Mouse (Mus musculus) right cerebral cortex, adult 2 months (tissue): Measurements from ENCODE around the gene Olfr576.

Source experiments
- DNase-seq, 2 experiments: peaks; one replicate each; pipeline ENCODE4 v3.0.0; 2021 to 2022; ENCODE audit warnings: low spot score in 2 of 2

Gene Olfr576

DNA sequence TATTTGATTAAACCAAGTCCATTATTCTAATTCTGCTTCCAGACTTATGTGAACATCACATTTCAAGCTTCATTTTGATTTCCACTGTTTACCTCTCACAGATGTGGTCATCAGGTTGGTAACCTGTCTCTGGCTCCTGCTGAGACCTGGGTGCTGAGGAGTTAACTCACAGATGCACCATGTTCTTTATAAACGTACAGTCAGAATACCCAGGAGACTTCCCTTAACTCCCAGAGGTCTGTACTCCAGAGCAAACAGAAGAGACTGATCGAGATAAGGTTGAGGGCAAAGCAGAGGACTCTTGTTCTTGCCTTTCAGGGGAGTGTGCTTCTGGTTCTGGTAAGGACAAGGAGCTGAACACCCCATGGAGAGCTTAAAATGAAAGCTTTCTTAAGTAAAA, at the start of gene Olfr576:
Gene Olfr576 (plus strand): TSS at position 301 of the 400 bp plus-strand sequence.
- no peak for DNase-seq

DNA sequence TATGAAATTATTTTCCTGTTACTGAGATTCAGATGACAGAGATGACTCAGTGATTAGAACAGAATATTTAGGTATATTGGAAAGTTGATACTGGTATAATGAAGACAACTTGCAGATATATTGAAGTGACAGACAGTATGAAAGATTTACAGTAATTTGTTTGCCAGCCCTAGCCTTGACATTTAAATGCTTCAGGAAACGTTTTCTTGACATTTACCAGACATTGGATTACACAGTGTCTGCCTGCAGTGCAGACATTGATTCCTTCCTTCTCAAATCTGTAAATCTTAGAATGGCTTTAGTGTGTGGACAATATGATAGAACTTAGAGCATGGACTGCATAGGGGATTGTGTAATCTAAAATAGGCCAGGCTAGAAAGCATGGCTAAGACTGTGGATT, 47.2 kb upstream of the Olfr576 start:
- no peak for DNase-seq

- no peak for DNase-seq
Observed at GRCm38 (mm10) chr7:102916405-102916804, 46.1 kb upstream of the Olfr576 start.

- DNase-seq: no peak
Observed at GRCm38 (mm10) chr7:102917032-102917875, 45.2 kb upstream of the Olfr576 start, which contains the start of gene Olfr571. Olfr571 (minus strand) TSS chr7:102917536.

GRCm38 (mm10) chr7:102919632-102920031, 42.8 kb upstream of the Olfr576 start:
- DNase-seq: peak in 1 of 2 experiments; percentile 37

DNA sequence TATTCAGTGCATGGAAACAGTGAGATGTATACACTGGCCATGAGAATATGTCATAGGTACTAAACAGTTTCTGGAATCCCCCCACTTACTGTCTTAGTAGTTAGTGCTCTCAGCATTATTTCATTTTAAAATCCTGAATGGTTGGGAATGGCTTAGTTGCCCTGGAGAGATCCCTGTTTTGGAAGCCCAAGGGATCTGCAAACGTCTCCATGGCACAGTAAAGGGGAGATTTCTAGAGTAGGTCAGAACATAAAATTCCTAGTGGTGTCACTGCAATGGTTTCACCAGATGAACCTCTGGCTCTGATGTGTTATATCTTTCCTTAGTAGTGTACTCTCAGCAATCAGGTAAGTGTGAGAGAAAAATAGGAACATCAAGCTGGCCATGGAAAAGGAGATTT, 38.4 kb upstream of the Olfr576 start, which contains the start of gene Olfr572:
Gene Olfr572 (plus strand): TSS at position 301 of the 400 bp plus-strand sequence.
- DNase-seq: no peak

DNA sequence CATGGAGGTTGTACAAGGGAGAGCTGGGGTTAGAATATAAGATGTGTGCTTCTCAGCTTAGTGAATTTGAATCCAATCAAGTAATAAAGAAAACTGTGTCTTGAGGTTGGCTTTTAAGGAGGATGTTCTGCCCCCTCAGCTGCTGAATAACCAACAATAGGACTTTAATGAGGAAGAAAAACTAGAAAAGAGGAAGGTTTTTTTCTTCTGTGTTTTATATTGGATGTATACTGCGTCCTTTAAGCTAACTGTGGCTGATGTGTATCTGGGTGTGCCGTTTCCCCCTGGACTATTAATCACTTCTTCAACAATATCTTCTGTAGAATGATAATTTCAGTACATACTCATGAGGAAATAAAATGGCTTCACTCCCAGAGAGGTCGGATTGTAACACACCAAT, 35.4 kb upstream of the Olfr576 start:
- no peak for DNase-seq

DNA sequence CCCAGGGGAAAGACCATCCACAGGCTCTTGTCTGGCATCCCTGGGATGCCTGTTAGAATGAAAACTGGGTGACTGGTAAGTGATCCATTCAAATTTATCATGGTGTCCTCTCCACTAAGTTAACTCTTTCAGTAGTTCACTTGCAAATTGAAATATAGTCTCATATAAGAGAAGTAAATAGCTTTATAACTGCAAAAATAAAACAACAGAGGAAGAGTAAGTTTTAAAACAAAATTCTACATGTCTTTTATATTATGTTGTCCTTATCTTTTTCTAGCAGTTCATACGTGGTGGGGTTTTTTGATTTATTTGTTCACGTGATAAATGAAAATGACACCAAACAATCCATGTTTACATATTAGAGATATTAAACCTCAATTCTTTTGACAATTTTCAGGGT, 20.0 kb upstream of the Olfr576 start, which contains the start of gene Olfr573-ps1:
Gene Olfr573-ps1 (minus strand): TSS at position 101 of the 400 bp plus-strand sequence.
- no peak for DNase-seq

- DNase-seq: no peak
Observed at GRCm38 (mm10) chr7:102943417-102943816, 19.0 kb upstream of the Olfr576 start.

GRCm38 (mm10) chr7:102948167-102948566, 14.3 kb upstream of the Olfr576 start, which contains the start of gene Olfr574:
Olfr574 (plus strand) TSS chr7:102948467.
- no peak for DNase-seq

- DNase-seq: no peak
Observed at GRCm38 (mm10) chr7:102950732-102951131, 11.7 kb upstream of the Olfr576 start.

GRCm38 (mm10) chr7:102958137-102958536, 4.3 kb upstream of the Olfr576 start:
- no peak for DNase-seq

GRCm38 (mm10) chr7:102958593-102958992, 3.9 kb upstream of the Olfr576 start, which contains the start of gene Olfr575:
Olfr575 (minus strand) TSS chr7:102958775.
- DNase-seq: no peak

GRCm38 (mm10) chr7:102974399-102974798, 11.9 kb downstream of the Olfr576 start:
- DNase-seq: no peak

DNA sequence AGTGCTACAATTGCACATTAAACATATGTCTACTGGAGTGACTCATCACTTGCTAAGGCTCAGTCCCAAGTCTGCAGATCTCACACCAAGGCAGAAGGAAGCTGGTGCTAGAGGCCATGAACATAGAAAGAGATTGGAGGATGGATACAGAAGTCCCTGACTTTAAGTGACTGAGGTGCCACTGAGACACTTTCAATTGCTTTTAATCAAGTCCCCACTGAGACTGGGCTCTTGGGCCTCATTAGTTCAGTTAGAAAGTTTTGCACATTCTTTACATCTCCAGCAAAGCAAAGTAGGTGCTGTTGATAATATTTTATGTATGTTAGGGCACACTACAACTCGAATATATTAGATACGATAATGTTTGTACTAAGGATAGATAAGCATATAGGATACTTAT, 13.4 kb downstream of the Olfr576 start, which contains the start of gene Olfr577:
Gene Olfr577 (minus strand): TSS at position 101 of the 400 bp plus-strand sequence.
- peak in 1 of 2 experiments; percentile 1 for DNase-seq

- no peak for DNase-seq
Observed at GRCm38 (mm10) chr7:102989224-102989623, 26.8 kb downstream of the Olfr576 start, which contains the start of gene Olfr578. Olfr578 (minus strand) TSS chr7:102989324.
